Mouse (Mus musculus) myocyte (in vitro differentiated cells): ENCODE measurements around the gene Cutc.

Experiments used
- E2F4 ChIP-seq: IDR thresholded peaks from one replicate; pipeline ENCODE4 v1.6.1; 2011; ENCODE audit warnings: mild to moderate bottlenecking, control low read depth, moderate library complexity; ENCODE audit not compliant: insufficient read depth
- MYOG ChIP-seq, 3 experiments: IDR thresholded peaks; one replicate each; pipeline ENCODE4 v1.6.1; 2011; ENCODE audit warnings: control low read depth in 2 of 3, low read depth in 2 of 3, mild to moderate bottlenecking in 2 of 3; ENCODE audit not compliant: insufficient read length in 2 of 3, control insufficient read depth in 1 of 3, insufficient read depth in 1 of 3
- POLR2A ChIP-seq: IDR thresholded peaks from one replicate; pipeline ENCODE4 v1.6.1; 2011; ENCODE audit warnings: low read depth, mild to moderate bottlenecking, control low read depth, moderate library complexity; ENCODE audit not compliant: insufficient read length
- POLR2AphosphoS2 ChIP-seq: IDR thresholded peaks from one replicate; pipeline ENCODE4 v1.6.1; 2011; ENCODE audit warnings: low read depth, control low read depth; ENCODE audit not compliant: insufficient read length

DNA sequence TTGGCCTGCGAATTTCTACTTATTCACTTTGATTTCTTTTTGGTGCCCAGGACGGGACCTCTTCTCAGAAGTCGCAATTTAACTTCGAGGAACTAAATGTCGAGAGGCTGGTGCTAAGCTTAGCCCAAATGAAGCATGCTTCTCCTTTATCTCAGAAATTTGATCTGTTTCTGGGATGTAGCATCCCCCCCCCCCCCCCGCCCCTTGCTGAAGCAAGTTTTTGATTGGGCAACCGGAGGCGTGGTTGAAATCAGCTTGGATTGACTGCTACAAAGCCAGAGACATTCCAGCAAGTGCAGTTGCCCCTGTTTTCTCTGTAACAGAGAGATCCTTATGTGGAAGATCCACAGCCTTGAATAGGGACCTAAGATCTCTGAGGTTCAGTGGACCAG lies 22.8 kb upstream of the Cutc start:
- TF ChIP-seq POLR2AphosphoS2 (no peak), MYOG (IDR thresholded peaks at IDR 0.05; ENCODE audit: control insufficient read depth in 1 of 3, insufficient read depth in 1 of 3, insufficient read length in 2 of 3, low read depth in 2 of 3) (no peak), POLR2A (no peak), E2F4 (no peak)
